Mouse (Mus musculus) embryonic fibroblast, embryonic 13.5 days (primary cell): ENCODE measurements around the gene Fhl2.

Experiments
- CTCF ChIP-seq: IDR thresholded peaks from 2 replicates; pipeline ENCODE4 v1.5.1; 2011; ENCODE audit warnings: mild to moderate bottlenecking, control low read depth, low read length, moderate library complexity, borderline replicate concordance; ENCODE audit not compliant: insufficient read depth
- POLR2A ChIP-seq: IDR thresholded peaks from 2 replicates; pipeline ENCODE4 v1.6.1; 2011; ENCODE audit warnings: low read depth, mild to moderate bottlenecking, control low read depth, low read length, moderate library complexity

- TF ChIP-seq CTCF (no peak), POLR2A (peak; percentile 16; the same call in 1 of the 2 replicates)
Measured at GRCm38 (mm10) chr1:43162394-43162793, 34.4 kb downstream of the Fhl2 start.
